9 mouse cellular contexts compared by ENCODE assay signal in the genomic region with DNA sequence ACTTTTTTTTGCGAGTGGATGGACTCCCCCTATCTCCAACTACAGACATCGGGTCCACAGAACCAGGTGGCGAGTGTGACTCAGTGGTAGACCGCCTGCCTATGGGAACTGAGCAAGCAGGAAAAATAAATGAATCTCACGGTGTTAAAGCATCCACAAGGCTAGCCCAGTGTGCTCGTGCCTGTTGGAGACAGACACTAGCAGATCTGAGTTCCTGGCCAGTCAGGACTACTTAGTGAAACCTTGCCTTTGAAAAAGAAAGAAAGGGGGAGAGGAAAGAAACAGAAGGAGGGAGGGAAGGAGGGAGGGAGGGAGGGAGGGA.
DNase-seq lines count a peak whose midpoint lies in the region; ATAC-seq and TF ChIP-seq lines count a peak whose summit lies in the region.
"Had no signal": no experiment of that assay in that cellular context is flagged by ENCODE, and none has a peak within 500 bp of the region (broad histone marks: within the 10 kb centered on the region; RNA-seq: fewer than 3 reads in every experiment).

No protein-coding gene starts in this region.

- no peak overlapping the region for H3K9ac ChIP-seq in neural tube, embryonic 12.5 days
- H3K9ac ChIP-seq in forebrain, embryonic 14.5 days (ENCODE audit: low read length): no peak overlapping the region
- no peak overlapping the region for H3K9ac ChIP-seq in limb, embryonic 13.5 days
- no peak overlapping the region for H3K9ac ChIP-seq in stomach, postnatal 0 days (ENCODE audit: low read length)
- H3K9ac ChIP-seq in liver, postnatal 0 days (replicated peaks): no peak overlapping the region

- no peak for TF ChIP-seq CTCF in stomach, postnatal 0 days (IDR thresholded peaks at IDR 0.05; ENCODE audit: low read depth)
- no peak for TF ChIP-seq CTCF in liver, postnatal 0 days (IDR thresholded peaks at IDR 0.05; ENCODE audit: low read depth)

- DNase-seq in neural tube, embryonic 10.5 days (ENCODE audit: extremely low spot score, low spot score): no peak
- DNase-seq in forebrain, embryonic 14.5 days (ENCODE audit: low spot score): no peak
- no peak for DNase-seq in stomach, postnatal 0 days (ENCODE audit: low spot score)
- DNase-seq in adrenal gland, postnatal 14 days: no peak
- DNase-seq in liver, postnatal 0 days: no peak
- DNase-seq in adrenal gland, postnatal 25 days: no peak
- DNase-seq: lung, postnatal 10 days had no signal

- TF ChIP-seq EP300 in stomach, postnatal 0 days (optimal IDR thresholded peaks at IDR 0.05): no peak
- TF ChIP-seq EP300 in liver, postnatal 0 days (IDR thresholded peaks at IDR 0.05; ENCODE audit: low read depth): no peak

- no peaks in the 10 kb centered on the region for H3K9me3 ChIP-seq in neural tube, embryonic 12.5 days
- no peaks in the 10 kb centered on the region for H3K9me3 ChIP-seq in forebrain, embryonic 14.5 days (replicated peaks; ENCODE audit: control insufficient read depth, low read length)
- H3K9me3 ChIP-seq in limb, embryonic 13.5 days: no peaks in the 10 kb centered on the region
- no peaks in the 10 kb centered on the region for H3K9me3 ChIP-seq in stomach, postnatal 0 days (ENCODE audit: control insufficient read depth, low read length)
- no peaks in the 10 kb centered on the region for H3K9me3 ChIP-seq in liver, postnatal 0 days (ENCODE audit: low read length)

- peak overlapping the region; percentile 57 for H3K4me2 ChIP-seq in neural tube, embryonic 12.5 days (replicated peaks)
- peak overlapping the region; percentile 57 for H3K4me2 ChIP-seq in forebrain, embryonic 14.5 days (ENCODE audit: low read length)
- peak overlapping the region; percentile 63 for H3K4me2 ChIP-seq in limb, embryonic 13.5 days (replicated peaks)
- H3K4me2 ChIP-seq in stomach, postnatal 0 days (replicated peaks; ENCODE audit: low read depth): peak overlapping the region; percentile 45; the same call in 1 of the 2 replicates
- no peak overlapping the region for H3K4me2 ChIP-seq in liver, postnatal 0 days (ENCODE audit: low read depth, low read length)

- peak; percentile 38; the same call in 1 of the 2 replicates for ATAC-seq in neural tube, embryonic 12.5 days (ENCODE audit: low FRiP score, low read depth)
- peak; percentile 35 for ATAC-seq in forebrain, embryonic 14.5 days
- ATAC-seq in limb, embryonic 13.5 days (ENCODE audit: low FRiP score, low read depth): 0 out of 2 replicates have a peak, but pooled peaks have one; percentile 8
- peak; percentile 59 for ATAC-seq in stomach, postnatal 0 days (ENCODE audit: low FRiP score, low TSS enrichment)
- no peak for ATAC-seq in liver, postnatal 0 days

- no peak overlapping the region for H3K27ac ChIP-seq in neural tube, embryonic 12.5 days
- H3K27ac ChIP-seq in forebrain, embryonic 14.5 days (ENCODE audit: low read depth, low read length): no peak overlapping the region
- H3K27ac ChIP-seq in limb, embryonic 13.5 days: no peak overlapping the region
- no peak overlapping the region for H3K27ac ChIP-seq in stomach, postnatal 0 days (replicated peaks)
- H3K27ac ChIP-seq in liver, postnatal 0 days (ENCODE audit: low read depth): no peak overlapping the region

- peaks cover 5% of the 10 kb centered on the region; the same call in 1 of the 2 replicates for H3K4me1 ChIP-seq in neural tube, embryonic 12.5 days
- peaks cover 4% of the 10 kb centered on the region; the same call in 1 of the 2 replicates for H3K4me1 ChIP-seq in forebrain, embryonic 14.5 days (ENCODE audit: control insufficient read depth, insufficient read depth, low read length)
- H3K4me1 ChIP-seq in limb, embryonic 13.5 days: peaks cover 9% of the 10 kb centered on the region
- no peaks in the 10 kb centered on the region for H3K4me1 ChIP-seq in stomach, postnatal 0 days (replicated peaks; ENCODE audit: control insufficient read depth, insufficient read depth)
- H3K4me1 ChIP-seq in liver, postnatal 0 days (ENCODE audit: insufficient read depth): peaks cover 6% of the 10 kb centered on the region

- H3K4me3 ChIP-seq in neural tube, embryonic 12.5 days: peak overlapping the region; percentile 9; the same call in 1 of the 2 replicates
- no peak overlapping the region for H3K4me3 ChIP-seq in forebrain, embryonic 14.5 days (ENCODE audit: low read depth, low read length)
- no peak overlapping the region for H3K4me3 ChIP-seq in limb, embryonic 13.5 days
- no peak overlapping the region for H3K4me3 ChIP-seq in stomach, postnatal 0 days (ENCODE audit: low read depth, low read length)
- H3K4me3 ChIP-seq in liver, postnatal 0 days (ENCODE audit: low read depth, low read length): no peak overlapping the region

- no peaks in the 10 kb centered on the region for H3K36me3 ChIP-seq in neural tube, embryonic 12.5 days
- no peaks in the 10 kb centered on the region for H3K36me3 ChIP-seq in forebrain, embryonic 14.5 days (ENCODE audit: control insufficient read depth, insufficient read depth, low read length)
- no peaks in the 10 kb centered on the region for H3K36me3 ChIP-seq in limb, embryonic 13.5 days
- H3K36me3 ChIP-seq in stomach, postnatal 0 days (ENCODE audit: control insufficient read depth, insufficient read depth, low read length): no peaks in the 10 kb centered on the region
- no peaks in the 10 kb centered on the region for H3K36me3 ChIP-seq in liver, postnatal 0 days (replicated peaks; ENCODE audit: insufficient read depth, low read length)

- WGBS in neural tube, embryonic 12.5 days: 37% methylated on average over 6 of the region's 6 CpGs
- WGBS in forebrain, embryonic 14.5 days: 31% methylated on average over 6 of the region's 6 CpGs
- WGBS in limb, embryonic 13.5 days: 35% methylated on average over 6 of the region's 6 CpGs
- WGBS in stomach, postnatal 0 days: 24% methylated on average over 6 of the region's 6 CpGs
- WGBS in liver, postnatal 0 days (ENCODE audit: insufficient replicate concordance): 34% methylated on average over 6 of the region's 6 CpGs

- H3K27me3 ChIP-seq in neural tube, embryonic 12.5 days (replicated peaks): 0 out of 2 replicates have a peak, but pooled peaks cover 3% of the 10 kb centered on the region
- no peaks in the 10 kb centered on the region for H3K27me3 ChIP-seq in forebrain, embryonic 14.5 days (replicated peaks; ENCODE audit: control insufficient read depth, insufficient read depth, low read length)
- no peaks in the 10 kb centered on the region for H3K27me3 ChIP-seq in limb, embryonic 13.5 days
- no peaks in the 10 kb centered on the region for H3K27me3 ChIP-seq in stomach, postnatal 0 days (ENCODE audit: control insufficient read depth, insufficient read depth, low read length)
- no peaks in the 10 kb centered on the region for H3K27me3 ChIP-seq in liver, postnatal 0 days (ENCODE audit: insufficient read depth, low read length)
